Mouse (Mus musculus) stomach, embryonic 16.5 days (tissue): ENCODE measurements around the gene Bola1. TPM values are rescaled to one million over a fixed set of nuclear protein-coding genes. Genes with fewer than 3 reads are reported as not detected.
A peak's percentile ranks its signal among the peaks of the same experiment; 100 is the strongest.
"Not testable (repeated sequence)": the region's sequence is repeated elsewhere in the genome, so short reads cannot be mapped to it uniquely, and the experiment has no call there.

Experiments used
- ATAC-seq: fragments of 200-750 bp; cut with Nextera tagmentation; 2 replicates; pipeline ENCODE4 v1.8.0; 2017; ENCODE audit warnings: moderate number of reproducible peaks, moderate TSS enrichment; ENCODE audit not compliant: insufficient read depth, low FRiP score
- H3K27ac ChIP-seq: fragments of 300-500 bp; sonication (generic); 2 replicates; pipeline ENCODE4 v1.5.1; 2014; ENCODE audit warnings: low read length
- H3K27me3 ChIP-seq: fragments of 300-500 bp; sonication (generic); 2 replicates; pipeline ENCODE4 v1.6.1; 2014; ENCODE audit warnings: low read length, control low read depth, mixed read lengths; ENCODE audit not compliant: control insufficient read depth, insufficient read depth
- H3K36me3 ChIP-seq: fragments of 300-500 bp; sonication (generic); 2 replicates; pipeline ENCODE4 v1.6.1; 2014; ENCODE audit warnings: low read length; ENCODE audit not compliant: control insufficient read depth, insufficient read depth
- H3K4me1 ChIP-seq: fragments of 300-500 bp; sonication (generic); 2 replicates; pipeline ENCODE4 v1.6.1; 2014; ENCODE audit warnings: low read length, control low read depth, mixed read lengths; ENCODE audit not compliant: control insufficient read depth, insufficient read depth
- H3K4me2 ChIP-seq: fragments of 300-500 bp; sonication (generic); 2 replicates; pipeline ENCODE4 v1.6.1; 2014; ENCODE audit warnings: low read depth, low read length, mixed read lengths
- H3K4me3 ChIP-seq: fragments of 300-500 bp; sonication (generic); replicated peaks from 2 replicates; pipeline ENCODE4 v1.5.1; 2014; ENCODE audit warnings: mild to moderate bottlenecking, low read length
- H3K9ac ChIP-seq: fragments of 300-500 bp; sonication (generic); 2 replicates; pipeline ENCODE4 v1.6.1; 2014; ENCODE audit warnings: low read length
- H3K9me3 ChIP-seq: fragments of 300-500 bp; sonication (generic); replicated peaks from 2 replicates; pipeline ENCODE4 v1.6.1; 2016; ENCODE audit warnings: low read length, control low read depth; ENCODE audit not compliant: control insufficient read depth
- WGBS: fragments of 180-500 bp; shearing (Covaris S2); extraction: QIAGEN DNeasy Blood & Tissue Kit; methylation state at CpG from one replicate; pipeline ENCODE4 v1.1.7; 2014; 5-methylcytosine and 5-hydroxymethylcytosine counted together
- polyA plus RNA-seq: library from polyadenylated mRNA; unstranded; fragments of >200 nt; fragmentation: Nextera tagmentation; extraction: Ambion mirVana; gene quantifications from 2 replicates; pipeline ENCODE4 v1.2.1, GENCODE M21; 2015

Bola1 gene
- polyA plus RNA-seq, 1 experiment from 2014 or later: 50.0 TPM

DNA sequence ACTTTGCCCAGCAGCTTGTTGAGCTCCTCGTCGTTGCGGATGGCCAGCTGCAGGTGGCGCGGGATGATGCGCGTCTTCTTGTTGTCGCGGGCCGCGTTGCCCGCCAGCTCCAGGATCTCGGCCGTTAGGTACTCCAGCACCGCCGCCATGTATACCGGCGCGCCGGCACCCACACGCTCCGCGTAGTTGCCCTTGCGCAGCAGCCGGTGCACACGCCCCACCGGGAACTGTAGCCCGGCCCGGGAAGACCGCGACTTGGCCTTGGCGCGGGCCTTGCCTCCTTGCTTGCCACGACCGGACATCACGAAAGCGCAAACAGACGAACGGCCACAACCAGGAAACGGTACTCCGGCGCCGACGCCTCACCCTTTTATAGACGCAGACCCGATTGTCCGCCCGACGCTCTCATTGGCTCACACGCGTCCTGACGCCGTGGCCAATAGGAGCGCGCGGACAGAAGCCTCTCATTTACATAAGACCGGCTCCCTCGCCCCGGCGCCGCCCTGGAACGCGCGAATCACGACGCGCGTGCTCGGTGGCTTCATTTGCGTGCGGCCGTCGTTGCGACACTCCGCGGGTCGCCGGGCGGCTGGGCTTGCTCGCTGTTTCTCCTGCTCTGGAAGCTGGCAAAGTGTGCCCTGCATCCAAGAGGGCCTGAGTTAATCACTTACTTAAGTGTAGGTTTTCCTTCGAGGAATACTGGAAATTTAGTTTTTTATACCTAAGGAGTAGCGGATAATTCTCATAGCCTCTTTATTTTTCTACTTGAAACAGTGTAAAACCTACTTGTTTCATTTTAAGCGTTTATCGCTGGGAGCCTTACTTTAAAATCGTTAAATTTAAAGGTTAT lies 20.7 kb upstream of the Bola1 start, which contains the start of gene Hist2h2aa2:
Gene Hist2h2aa2 (minus strand): TSS at position 328 of the 850 bp plus-strand sequence.
- WGBS: 3% methylated on average over 30 of the region's 85 CpGs
- H3K36me3 ChIP-seq, H3K27me3 ChIP-seq, H3K9me3 ChIP-seq: not testable (repeated sequence)
- H3K4me3 ChIP-seq: peak within 1 kb of the TSS; percentile 37
- ATAC-seq: peak; percentile 83
- H3K4me1 ChIP-seq: peaks cover 26% of the 10 kb centered on the region
- H3K4me2 ChIP-seq: peak within 1 kb of the TSS; percentile 52
- peak within 1 kb of the TSS; percentile 82 for H3K27ac ChIP-seq
- peak within 1 kb of the TSS; percentile 60 for H3K9ac ChIP-seq

DNA sequence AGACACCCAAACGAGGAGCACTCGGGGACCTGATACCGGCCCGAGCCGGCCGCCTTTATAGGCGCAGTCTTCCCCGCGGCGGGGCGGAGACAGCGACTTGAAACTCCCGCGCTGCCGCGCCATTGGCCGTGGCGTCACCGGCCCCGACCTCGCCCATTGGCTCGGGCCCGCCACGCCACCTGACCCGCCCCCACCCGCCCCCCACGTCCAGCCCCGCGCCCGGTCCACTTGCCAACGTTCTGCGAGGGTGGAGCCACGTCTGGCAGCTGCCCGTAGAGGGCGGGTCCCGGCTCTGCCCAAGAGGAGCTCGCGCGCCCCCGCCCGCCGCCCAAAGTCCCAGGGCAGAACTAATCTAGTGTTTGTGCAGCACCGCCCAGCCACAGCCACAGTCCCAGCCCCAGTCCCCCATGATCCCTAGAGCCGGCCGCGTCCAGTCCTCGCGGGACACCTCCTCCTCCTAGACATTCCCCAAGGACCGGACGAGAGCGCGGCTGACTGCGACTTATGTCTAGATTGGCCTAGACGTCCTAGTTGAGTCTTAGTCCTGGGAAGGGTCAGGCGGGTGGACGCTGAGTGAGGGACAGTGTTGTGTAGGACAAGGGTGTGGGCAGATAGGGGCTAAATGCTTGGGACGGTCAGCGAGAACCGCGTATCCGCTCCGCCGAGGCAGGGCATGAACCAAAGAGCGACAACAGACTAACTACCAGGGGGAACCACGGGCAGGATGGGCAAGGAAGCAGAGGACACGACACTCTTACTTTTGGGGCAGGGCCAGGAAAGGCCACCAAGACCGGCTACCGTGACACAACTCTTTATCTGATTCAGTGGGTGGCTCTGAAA lies 19.7 kb upstream of the Bola1 start, which contains the start of gene Hist2h3c2:
Gene Hist2h3c2 (minus strand): TSS at position 174 of the 840 bp plus-strand sequence.
- not testable (repeated sequence) for H3K36me3 ChIP-seq, H3K9me3 ChIP-seq, H3K27me3 ChIP-seq
- H3K4me2 ChIP-seq: peak within 1 kb of the TSS; percentile 71
- H3K4me3 ChIP-seq: peak within 1 kb of the TSS; percentile 58
- peaks cover 21% of the 10 kb centered on the region for H3K4me1 ChIP-seq
- peak within 1 kb of the TSS; percentile 77 for H3K9ac ChIP-seq
- ATAC-seq: peak; percentile 93
- WGBS: 0% methylated on average over 10 of the region's 68 CpGs
- peak within 1 kb of the TSS; percentile 79 for H3K27ac ChIP-seq

DNA sequence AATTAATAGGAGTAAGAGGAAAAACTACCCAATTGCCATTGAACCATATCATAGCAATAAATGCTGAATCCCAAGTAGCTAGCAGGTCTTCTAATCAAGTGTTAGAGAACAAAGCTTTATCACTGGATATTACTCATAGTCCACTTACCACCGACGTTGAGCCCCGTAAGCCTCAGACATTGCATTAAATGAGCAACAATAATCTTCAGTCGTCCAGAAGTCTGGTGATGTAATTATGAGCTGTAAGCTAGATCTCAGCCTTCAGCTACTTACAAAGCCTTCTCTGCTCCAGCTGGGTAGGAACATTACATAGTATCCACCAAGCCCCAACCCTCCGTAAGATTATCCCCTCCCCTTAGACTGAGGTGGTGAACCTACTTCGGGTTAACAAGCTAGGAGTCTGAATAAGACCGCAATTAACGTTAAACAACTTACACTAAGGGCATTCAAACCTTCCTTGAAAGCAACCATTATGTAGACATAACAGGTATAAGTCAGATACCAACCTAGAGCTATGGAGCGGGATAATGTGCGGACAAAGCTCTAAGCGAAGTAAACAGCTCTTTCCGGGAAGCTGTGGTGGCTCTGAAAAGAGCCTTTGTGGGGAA lies 18.5 kb upstream of the Bola1 start:
- no peak for ATAC-seq
- WGBS: under 1% methylated on average over 12 of the region's 12 CpGs
- no peaks in the 10 kb centered on the region for H3K36me3 ChIP-seq

DNA sequence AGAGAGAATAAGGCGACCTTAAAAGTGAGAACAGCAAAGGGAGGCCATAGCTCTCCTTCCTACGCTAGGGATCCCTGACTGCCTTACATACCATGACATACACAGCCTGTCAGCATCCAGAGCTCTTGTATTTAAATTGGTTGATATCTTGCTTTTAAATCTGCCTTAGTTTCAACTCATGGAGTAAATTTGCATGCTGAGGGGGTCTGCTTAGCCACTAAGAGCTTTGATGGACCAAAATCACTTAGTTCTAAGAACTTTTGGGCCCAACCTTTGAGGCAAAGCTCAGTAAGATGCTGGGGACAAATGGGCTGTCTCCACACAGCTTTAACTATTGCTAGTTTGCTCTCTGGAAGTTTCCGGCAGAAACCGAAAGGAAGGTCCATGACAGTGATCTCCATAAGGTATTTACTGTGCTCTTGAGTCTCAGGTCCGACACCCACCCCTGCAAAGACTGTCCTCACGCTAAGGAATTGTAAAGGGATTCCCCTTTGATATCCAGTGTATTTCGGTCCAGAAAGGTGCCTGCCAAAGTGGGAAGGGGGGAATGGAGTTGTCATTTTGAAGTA lies 17.9 kb upstream of the Bola1 start:
- peak overlapping the region; percentile 71 for H3K4me2 ChIP-seq
- ATAC-seq: no peak
- peak overlapping the region; percentile 77 for H3K9ac ChIP-seq
- peaks cover 19% of the 10 kb centered on the region for H3K4me1 ChIP-seq
- H3K36me3 ChIP-seq: no peaks in the 10 kb centered on the region
- H3K27me3 ChIP-seq: no peaks in the 10 kb centered on the region
- H3K9me3 ChIP-seq: no peaks in the 10 kb centered on the region
- H3K27ac ChIP-seq: peak overlapping the region; percentile 79
- 15% methylated on average over 7 of the region's 7 CpGs for WGBS
- H3K4me3 ChIP-seq: peak overlapping the region; percentile 58

More for the DNA sequence above, 18.5 kb upstream of the Bola1 start:
- Histone ChIP-seq H3K27me3 (no peaks in the 10 kb centered on the region), H3K9ac (peak overlapping the region; percentile 77), H3K9me3 (no peaks in the 10 kb centered on the region), H3K27ac (peak overlapping the region; percentile 79), H3K4me1 (peaks cover 19% of the 10 kb centered on the region), H3K4me3 (peak overlapping the region; percentile 58), H3K4me2 (peak overlapping the region; percentile 71)

DNA sequence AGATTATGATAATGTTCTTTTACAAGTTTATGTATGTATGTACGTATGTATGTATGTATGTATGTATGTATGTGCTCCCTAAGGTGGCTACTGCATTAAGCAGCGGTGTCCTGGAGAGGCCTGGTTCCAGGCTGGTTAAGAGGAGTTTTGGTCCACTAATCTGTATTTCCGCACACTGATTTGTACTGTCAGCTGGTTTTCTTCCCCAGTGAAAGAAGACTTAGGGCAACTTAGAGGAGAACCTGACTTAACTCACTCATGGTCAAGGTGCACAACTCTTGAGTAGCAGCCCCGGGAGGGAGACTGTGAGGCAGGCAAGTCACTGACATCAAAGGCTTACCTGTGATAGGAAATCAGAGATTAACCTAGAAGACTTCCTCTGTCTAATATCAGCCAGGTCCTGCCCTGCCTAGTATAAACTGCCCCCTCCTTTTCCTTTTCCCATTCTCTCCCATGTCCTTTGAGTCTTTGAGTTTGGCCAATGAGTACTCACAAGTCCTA lies 17.4 kb upstream of the Bola1 start:
- H3K27me3 ChIP-seq: no peaks in the 10 kb centered on the region
- H3K9ac ChIP-seq: peak overlapping the region; percentile 77
- H3K27ac ChIP-seq: 0 out of 2 replicates have a peak overlapping the region, but pooled peaks have one; percentile 31
- WGBS: 75% methylated on average over 4 of the region's 4 CpGs
- ATAC-seq: no peak
- no peaks in the 10 kb centered on the region for H3K36me3 ChIP-seq
- peak overlapping the region; percentile 71 for H3K4me2 ChIP-seq
- H3K4me1 ChIP-seq: peaks cover 19% of the 10 kb centered on the region
- H3K4me3 ChIP-seq: peak overlapping the region; percentile 58
- no peaks in the 10 kb centered on the region for H3K9me3 ChIP-seq

DNA sequence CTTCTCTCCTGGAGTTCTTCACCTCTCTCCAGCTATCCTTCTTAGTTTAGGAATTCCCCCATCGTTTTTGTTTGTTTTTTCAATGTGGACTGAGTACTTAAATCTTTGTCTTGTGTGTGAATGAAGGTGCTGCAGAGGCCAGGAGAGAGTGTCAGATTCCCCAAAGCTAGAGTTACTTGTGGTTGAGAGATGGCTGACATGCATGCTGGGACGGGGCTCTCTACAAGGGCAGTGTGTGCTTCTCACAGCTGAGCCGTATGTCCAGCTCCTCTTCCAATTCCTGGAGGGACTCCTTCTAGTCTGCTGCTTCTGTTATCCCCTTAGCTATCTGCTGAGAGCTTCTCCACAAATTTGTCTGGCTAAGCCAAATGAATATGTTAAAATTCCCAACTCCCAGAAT lies 16.3 kb upstream of the Bola1 start:
- Histone ChIP-seq H3K4me1 (peaks cover 18% of the 10 kb centered on the region), H3K4me3 (no peak overlapping the region), H3K27me3 (no peaks in the 10 kb centered on the region), H3K9ac (no peak overlapping the region), H3K36me3 (no peaks in the 10 kb centered on the region), H3K27ac (no peak overlapping the region), H3K4me2 (no peak overlapping the region), H3K9me3 (no peaks in the 10 kb centered on the region)
- WGBS: 48% methylated on average over 3 of the region's 3 CpGs
- no peak for ATAC-seq

DNA sequence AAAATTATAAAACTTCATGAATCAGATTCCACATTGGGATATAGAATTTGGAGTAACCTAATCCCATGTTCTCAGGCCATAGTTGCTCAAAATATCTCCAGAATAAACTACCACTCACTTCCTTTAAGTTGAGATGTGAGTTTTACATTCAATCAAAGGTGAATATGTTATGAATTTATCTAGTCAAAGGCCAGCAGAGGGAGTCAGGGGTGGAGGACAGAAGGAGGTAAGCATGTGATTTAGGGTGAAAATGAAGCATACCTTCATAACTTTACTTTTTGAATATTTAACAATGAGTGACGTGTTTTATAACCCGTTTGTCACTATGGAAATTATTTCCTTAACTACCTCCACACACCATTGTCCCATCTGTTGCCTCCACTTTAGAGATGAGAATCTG lies 15.4 kb upstream of the Bola1 start:
- Histone ChIP-seq H3K27me3 (no peaks in the 10 kb centered on the region), H3K9me3 (no peaks in the 10 kb centered on the region), H3K27ac (no peak overlapping the region), H3K9ac (no peak overlapping the region), H3K4me3 (no peak overlapping the region), H3K36me3 (no peaks in the 10 kb centered on the region), H3K4me2 (no peak overlapping the region), H3K4me1 (peaks cover 15% of the 10 kb centered on the region)
- 91% methylated on average over 2 of the region's 2 CpGs for WGBS
- no peak for ATAC-seq

DNA sequence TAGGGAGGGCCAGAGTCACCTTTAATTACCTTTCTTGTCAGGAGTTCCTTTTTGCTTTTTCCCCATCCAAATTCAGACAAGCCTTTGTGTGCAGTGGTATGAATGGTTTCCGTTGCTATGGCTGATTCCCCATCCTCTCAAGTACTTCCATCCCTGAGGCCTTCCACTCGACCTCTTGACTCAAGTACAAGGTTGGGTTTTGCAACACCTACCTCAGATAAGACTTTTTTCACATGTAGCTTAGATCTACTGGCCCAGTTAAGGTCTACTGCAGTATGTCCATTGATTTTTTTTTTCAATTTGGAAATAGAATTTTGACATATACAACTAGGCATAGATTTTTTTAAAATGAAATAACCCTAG lies 12.2 kb upstream of the Bola1 start:
- Histone ChIP-seq H3K9ac (no peak overlapping the region), H3K27ac (no peak overlapping the region), H3K4me3 (no peak overlapping the region), H3K27me3 (no peaks in the 10 kb centered on the region), H3K36me3 (no peaks in the 10 kb centered on the region), H3K4me2 (no peak overlapping the region), H3K4me1 (peaks cover under 1% of the 10 kb centered on the region), H3K9me3 (no peaks in the 10 kb centered on the region)
- 59% methylated on average over 2 of the region's 2 CpGs for WGBS
- ATAC-seq: no peak
